Mouse (Mus musculus) adipocyte (in vitro differentiated cells): ENCODE data around the gene Hhat.

Source experiments
- DNase-seq: peaks from one replicate; pipeline ENCODE4 v3.0.0-alpha.2; 2016; ENCODE audit warnings: low spot score

Hhat gene

GRCm38 (mm10) chr1:192651981-192652605 is 118.9 kb downstream of the Hhat start:
- no peak for DNase-seq

- no peak for DNase-seq
Observed at GRCm38 (mm10) chr1:192650586-192650985, 120.4 kb downstream of the Hhat start.

- no peak for DNase-seq
Observed at GRCm38 (mm10) chr1:192650023-192650422, 121.0 kb downstream of the Hhat start.

- no peak for DNase-seq
Observed at GRCm38 (mm10) chr1:192649233-192649632, 121.8 kb downstream of the Hhat start.

GRCm38 (mm10) chr1:192647361-192647760 is 123.7 kb downstream of the Hhat start:
- DNase-seq: no peak

- peak; percentile 16 for DNase-seq
Observed at GRCm38 (mm10) chr1:192642126-192642525, 128.9 kb downstream of the Hhat start.

GRCm38 (mm10) chr1:192639175-192639574 is 131.8 kb downstream of the Hhat start:
- DNase-seq: no peak

GRCm38 (mm10) chr1:192621843-192622242 is 149.2 kb downstream of the Hhat start:
- no peak for DNase-seq

- DNase-seq: no peak
Observed at GRCm38 (mm10) chr1:192613271-192613670, 157.8 kb downstream of the Hhat start.

GRCm38 (mm10) chr1:192611996-192612739 is 158.9 kb downstream of the Hhat start:
- DNase-seq: no peak

GRCm38 (mm10) chr1:192606876-192607275 is 164.1 kb downstream of the Hhat start:
- no peak for DNase-seq

- no peak for DNase-seq
Observed at GRCm38 (mm10) chr1:192604413-192604812, 166.6 kb downstream of the Hhat start.

GRCm38 (mm10) chr1:192603556-192603955 is 167.5 kb downstream of the Hhat start:
- DNase-seq: no peak

- DNase-seq: no peak
Observed at GRCm38 (mm10) chr1:192601206-192601605, 169.8 kb downstream of the Hhat start.

- no peak for DNase-seq
Observed at GRCm38 (mm10) chr1:192599746-192600145, 171.3 kb downstream of the Hhat start.

GRCm38 (mm10) chr1:192598380-192598779 is 172.6 kb downstream of the Hhat start:
- peak; percentile 82 for DNase-seq

- no peak for DNase-seq
Observed at GRCm38 (mm10) chr1:192595426-192595825, 175.6 kb downstream of the Hhat start.

- no peak for DNase-seq
Observed at GRCm38 (mm10) chr1:192593492-192593891, 177.5 kb downstream of the Hhat start.

- DNase-seq: no peak
Observed at GRCm38 (mm10) chr1:192587451-192587850, 183.6 kb downstream of the Hhat start.

GRCm38 (mm10) chr1:192585289-192585688 is 185.7 kb downstream of the Hhat start:
- DNase-seq: no peak

GRCm38 (mm10) chr1:192582921-192583320 is 188.1 kb downstream of the Hhat start:
- DNase-seq: no peak

GRCm38 (mm10) chr1:192564691-192565090 is 206.3 kb downstream of the Hhat start:
- no peak for DNase-seq

GRCm38 (mm10) chr1:192559341-192559740 is 211.7 kb downstream of the Hhat start:
- DNase-seq: no peak
